ENCODE assay signal across 16 mouse cellular contexts in the genomic region with DNA sequence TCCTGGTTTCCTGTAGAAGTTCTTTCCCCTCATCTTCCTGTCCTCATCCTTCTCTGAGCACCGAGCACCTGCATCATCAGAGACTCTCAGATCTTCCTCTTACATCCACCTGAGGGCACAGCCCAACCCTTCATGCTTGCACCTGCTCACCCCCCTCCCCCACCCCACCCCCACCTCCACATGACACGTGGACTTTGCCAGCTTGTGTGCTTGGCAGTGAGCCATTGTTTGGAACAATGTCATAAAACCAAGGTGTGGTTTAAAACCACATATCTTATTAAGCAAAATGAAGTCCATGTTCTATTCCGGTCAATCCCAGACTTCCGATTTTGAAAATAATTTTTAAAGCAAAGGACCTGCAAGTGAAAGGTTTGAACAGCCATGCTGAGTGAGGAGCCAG. TPM values are rescaled to one million over a fixed set of nuclear protein-coding genes. Genes with fewer than 3 reads are reported as not detected.
DNase-seq lines count a peak whose midpoint lies in the region; ATAC-seq and TF ChIP-seq lines count a peak whose summit lies in the region.
"Had no signal": no experiment of that assay in that cellular context is flagged by ENCODE, and none has a peak within 500 bp of the region (broad histone marks: within the 10 kb centered on the region; RNA-seq: fewer than 3 reads in every experiment).

No protein-coding gene starts in this region.

- no peak for TF ChIP-seq EP300 in liver, postnatal 0 days (IDR thresholded peaks at IDR 0.05; ENCODE audit: low read depth)
- no peak for TF ChIP-seq EP300 in ES-Bruce4 (IDR thresholded peaks at IDR 0.05; ENCODE audit: insufficient read depth, low read depth, low read length)

- H3K4me1 ChIP-seq in forebrain, postnatal 0 days (ENCODE audit: insufficient read depth) = 0 out of 2 replicates have a peak, but pooled peaks cover 6% of the 10 kb centered on the region
- H3K4me1 ChIP-seq in forebrain, embryonic 10.5 days = peaks cover 33% of the 10 kb centered on the region
- H3K4me1 ChIP-seq in liver, postnatal 0 days (ENCODE audit: insufficient read depth) = peaks cover 26% of the 10 kb centered on the region
- peaks cover 23% of the 10 kb centered on the region for H3K4me1 ChIP-seq in liver, embryonic 12.5 days
- H3K4me1 ChIP-seq in ES-Bruce4 (ENCODE audit: control insufficient read depth, insufficient read depth, low read length) = peaks cover 7% of the 10 kb centered on the region
- peaks cover 47% of the 10 kb centered on the region for H3K4me1 ChIP-seq in intestine, embryonic 16.5 days (ENCODE audit: control insufficient read depth, insufficient read depth, low read length)
- peaks cover 6% of the 10 kb centered on the region; the same call in 1 of the 2 replicates for H3K4me1 ChIP-seq in forebrain, embryonic 16.5 days (replicated peaks; ENCODE audit: control insufficient read depth, insufficient read depth, low read length)

- H3K9ac ChIP-seq in forebrain, postnatal 0 days = no peak overlapping the region
- no peak overlapping the region for H3K9ac ChIP-seq in liver, postnatal 0 days (replicated peaks)
- no peak overlapping the region for H3K9ac ChIP-seq in liver, embryonic 12.5 days
- 0 out of 2 replicates have a peak overlapping the region, but pooled peaks have one; percentile 11 for H3K9ac ChIP-seq in ES-Bruce4 (ENCODE audit: low read depth, poor library complexity, severe bottlenecking)
- no peak overlapping the region for H3K9ac ChIP-seq in intestine, embryonic 16.5 days (ENCODE audit: low read depth, low read length)
- H3K9ac ChIP-seq in forebrain, embryonic 16.5 days (replicated peaks; ENCODE audit: low read depth, low read length) = no peak overlapping the region
- H3K9ac ChIP-seq: liver, embryonic 13.5 days; midbrain, embryonic 12.5 days had no signal

- peaks cover 4% of the 10 kb centered on the region; the same call in 1 of the 2 replicates for H3K36me3 ChIP-seq in forebrain, postnatal 0 days (ENCODE audit: insufficient read depth)
- no peaks in the 10 kb centered on the region for H3K36me3 ChIP-seq in forebrain, embryonic 10.5 days (replicated peaks)
- H3K36me3 ChIP-seq in liver, postnatal 0 days (replicated peaks; ENCODE audit: insufficient read depth, low read length) = peaks cover 10% of the 10 kb centered on the region; the same call in 1 of the 2 replicates
- H3K36me3 ChIP-seq in liver, embryonic 12.5 days = no peaks in the 10 kb centered on the region
- H3K36me3 ChIP-seq in ES-Bruce4 (ENCODE audit: control insufficient read depth, insufficient read depth, low read length, poor library complexity, severe bottlenecking) = no peaks in the 10 kb centered on the region
- no peaks in the 10 kb centered on the region for H3K36me3 ChIP-seq in intestine, embryonic 16.5 days (ENCODE audit: control insufficient read depth, insufficient read depth, low read length)
- H3K36me3 ChIP-seq in forebrain, embryonic 16.5 days (ENCODE audit: control insufficient read depth, insufficient read depth) = peaks cover 3% of the 10 kb centered on the region; the same call in 1 of the 2 replicates
- H3K36me3 ChIP-seq: liver, embryonic 13.5 days; midbrain, embryonic 12.5 days had no signal

- DNase-seq in forebrain, postnatal 0 days = no peak
- DNase-seq in forebrain, embryonic 10.5 days (ENCODE audit: extremely low spot score, low spot score) = no peak
- peak; percentile 54 for DNase-seq in liver, postnatal 0 days
- DNase-seq in layer of hippocampus, adult 9-11 months = no peak
- DNase-seq: adrenal gland, postnatal 36 days; B cell, adult 2 months; gastrocnemius, postnatal 25 days; layer of hippocampus, postnatal 36 days; left cerebral cortex, postnatal 4 days; liver, embryonic 13.5 days; right cerebral cortex, postnatal 25 days had no signal

- no peak overlapping the region for H3K4me3 ChIP-seq in forebrain, postnatal 0 days (ENCODE audit: low read depth, low read length)
- H3K4me3 ChIP-seq in forebrain, embryonic 10.5 days = no peak overlapping the region
- no peak overlapping the region for H3K4me3 ChIP-seq in liver, postnatal 0 days (ENCODE audit: low read depth, low read length)
- H3K4me3 ChIP-seq in liver, embryonic 12.5 days = no peak overlapping the region
- H3K4me3 ChIP-seq in ES-Bruce4 (ENCODE audit: low read depth, low read length) = no peak overlapping the region
- H3K4me3 ChIP-seq in intestine, embryonic 16.5 days (ENCODE audit: low read length) = no peak overlapping the region
- H3K4me3 ChIP-seq in forebrain, embryonic 16.5 days (replicated peaks; ENCODE audit: low read length) = no peak overlapping the region
- H3K4me3 ChIP-seq: liver, embryonic 13.5 days; midbrain, embryonic 12.5 days had no signal

- peak overlapping the region; percentile 64; the same call in 1 of the 2 replicates for H3K27ac ChIP-seq in forebrain, postnatal 0 days (ENCODE audit: low read depth, low read length)
- H3K27ac ChIP-seq in forebrain, embryonic 10.5 days = no peak overlapping the region
- H3K27ac ChIP-seq in liver, postnatal 0 days (ENCODE audit: low read depth) = peak overlapping the region; percentile 82; the same call in 1 of the 2 replicates
- H3K27ac ChIP-seq in liver, embryonic 12.5 days = no peak overlapping the region
- H3K27ac ChIP-seq in ES-Bruce4 (ENCODE audit: insufficient read depth, low read length) = peak overlapping the region; percentile 34
- peak overlapping the region; percentile 88 for H3K27ac ChIP-seq in intestine, embryonic 16.5 days (ENCODE audit: low read length)
- no peak overlapping the region for H3K27ac ChIP-seq in forebrain, embryonic 16.5 days (ENCODE audit: low read length)
- H3K27ac ChIP-seq: liver, embryonic 13.5 days; midbrain, embryonic 12.5 days had no signal

- TF ChIP-seq POLR2A in ES-Bruce4 (IDR thresholded peaks at IDR 0.05; ENCODE audit: insufficient read depth, low read length) = no peak

- no peak for ATAC-seq in forebrain, postnatal 0 days
- peak; percentile 15; the same call in 1 of the 2 replicates for ATAC-seq in liver, postnatal 0 days
- no peak for ATAC-seq in liver, embryonic 12.5 days
- ATAC-seq in intestine, embryonic 16.5 days = peak; percentile 38
- ATAC-seq in forebrain, embryonic 16.5 days = no peak

- TF ChIP-seq CTCF in forebrain, postnatal 0 days (IDR thresholded peaks at IDR 0.05; ENCODE audit: low read depth) = no peak
- no peak for TF ChIP-seq CTCF in liver, postnatal 0 days (IDR thresholded peaks at IDR 0.05; ENCODE audit: low read depth)
- TF ChIP-seq CTCF in ES-Bruce4 (IDR thresholded peaks at IDR 0.05; ENCODE audit: low read depth, low read length) = no peak

- no peaks in the 10 kb centered on the region for H3K9me3 ChIP-seq in forebrain, postnatal 0 days (ENCODE audit: low read length)
- H3K9me3 ChIP-seq in forebrain, embryonic 10.5 days = no peaks in the 10 kb centered on the region
- no peaks in the 10 kb centered on the region for H3K9me3 ChIP-seq in liver, postnatal 0 days (ENCODE audit: low read length)
- H3K9me3 ChIP-seq in liver, embryonic 12.5 days (replicated peaks) = no peaks in the 10 kb centered on the region
- H3K9me3 ChIP-seq in ES-Bruce4 (replicated peaks; ENCODE audit: control insufficient read depth, insufficient read depth, low read length, poor library complexity, severe bottlenecking) = no peaks in the 10 kb centered on the region
- no peaks in the 10 kb centered on the region for H3K9me3 ChIP-seq in intestine, embryonic 16.5 days (ENCODE audit: control insufficient read depth, low read length)
- no peaks in the 10 kb centered on the region for H3K9me3 ChIP-seq in forebrain, embryonic 16.5 days (ENCODE audit: control insufficient read depth, low read length)
- H3K9me3 ChIP-seq: liver, embryonic 13.5 days; midbrain, embryonic 12.5 days had no signal

- 79% methylated on average over 4 of the region's 4 CpGs for WGBS in forebrain, postnatal 0 days
- WGBS in forebrain, embryonic 10.5 days = 95% methylated on average over 4 of the region's 4 CpGs
- 73% methylated on average over 4 of the region's 4 CpGs for WGBS in liver, postnatal 0 days (ENCODE audit: insufficient replicate concordance)
- WGBS in liver, embryonic 12.5 days (ENCODE audit: insufficient replicate concordance) = 78% methylated on average over 4 of the region's 4 CpGs
- 52% methylated on average over 4 of the region's 4 CpGs for WGBS in intestine, embryonic 16.5 days
- 85% methylated on average over 4 of the region's 4 CpGs for WGBS in forebrain, embryonic 16.5 days

- H3K4me2 ChIP-seq in forebrain, postnatal 0 days (ENCODE audit: low read depth) = no peak overlapping the region
- no peak overlapping the region for H3K4me2 ChIP-seq in liver, postnatal 0 days (ENCODE audit: low read depth, low read length)
- H3K4me2 ChIP-seq in liver, embryonic 12.5 days = no peak overlapping the region
- H3K4me2 ChIP-seq in intestine, embryonic 16.5 days (ENCODE audit: low read depth, low read length) = no peak overlapping the region
- no peak overlapping the region for H3K4me2 ChIP-seq in forebrain, embryonic 16.5 days (ENCODE audit: low read length)
- H3K4me2 ChIP-seq: liver, embryonic 13.5 days; midbrain, embryonic 12.5 days had no signal

- H3K27me3 ChIP-seq in forebrain, postnatal 0 days (ENCODE audit: insufficient read depth, low read length) = no peaks in the 10 kb centered on the region
- H3K27me3 ChIP-seq in forebrain, embryonic 10.5 days (ENCODE audit: poor library complexity, severe bottlenecking) = no peaks in the 10 kb centered on the region
- H3K27me3 ChIP-seq in liver, postnatal 0 days (ENCODE audit: insufficient read depth, low read length) = no peaks in the 10 kb centered on the region
- no peaks in the 10 kb centered on the region for H3K27me3 ChIP-seq in liver, embryonic 12.5 days (replicated peaks)
- no peaks in the 10 kb centered on the region for H3K27me3 ChIP-seq in ES-Bruce4 (ENCODE audit: control insufficient read depth, insufficient read depth, low read length, poor library complexity, severe bottlenecking)
- H3K27me3 ChIP-seq in intestine, embryonic 16.5 days (replicated peaks; ENCODE audit: control insufficient read depth, insufficient read depth, low read length) = no peaks in the 10 kb centered on the region
- H3K27me3 ChIP-seq in forebrain, embryonic 16.5 days (replicated peaks; ENCODE audit: control insufficient read depth, insufficient read depth, low read length) = no peaks in the 10 kb centered on the region
- H3K27me3 ChIP-seq: liver, embryonic 13.5 days; midbrain, embryonic 12.5 days had no signal

RNA-seq across cellular contexts. Expression of gene Slc37a1, which starts 35.9 kb away (rescaled TPM):
- total RNA-seq in forebrain, postnatal 0 days (2014; rRNA removed) = 10.0 and 15.3 TPM in 2 replicates
- 4.7 and 6.7 TPM in 2 replicates for polyA plus RNA-seq in forebrain, postnatal 0 days (2015; fragmentation: Nextera tagmentation; extraction: Ambion mirVana)
- 4.5 and 6.7 TPM in 2 replicates for polyA plus RNA-seq in forebrain, embryonic 10.5 days (2016; fragmentation: Nextera tagmentation; extraction: Ambion mirVana)
- polyA plus RNA-seq in liver, postnatal 0 days (2015; fragmentation: Nextera tagmentation; extraction: Ambion mirVana) = 4.3 and 4.5 TPM in 2 replicates
- 4.4 and 5.4 TPM in 2 replicates for polyA plus RNA-seq in liver, embryonic 12.5 days (2016; fragmentation: Nextera tagmentation; extraction: Ambion mirVana)
- polyA plus RNA-seq in ES-Bruce4 (2011; ENCODE audit: insufficient read depth, insufficient read length, low read depth, missing spikeins) = 13.4 and 14.6 TPM in 2 replicates
- 21.1 and 21.5 TPM in 2 replicates for polyA plus RNA-seq in intestine, embryonic 16.5 days (2015; fragmentation: Nextera tagmentation; extraction: Ambion mirVana)
- 9.9 and 14.2 TPM in 2 replicates for polyA plus RNA-seq in forebrain, embryonic 16.5 days (2015; fragmentation: Nextera tagmentation; extraction: Ambion mirVana)

RNA-seq across cellular contexts. Expression of gene Rsph1, which starts 45.3 kb away (rescaled TPM):
- 2.8 and 6.0 TPM in 2 replicates for total RNA-seq in forebrain, postnatal 0 days (2014; rRNA removed)
- 6.9 and 11.3 TPM in 2 replicates for polyA plus RNA-seq in forebrain, postnatal 0 days (2015; fragmentation: Nextera tagmentation; extraction: Ambion mirVana)
- polyA plus RNA-seq in forebrain, embryonic 10.5 days (2016; fragmentation: Nextera tagmentation; extraction: Ambion mirVana) = 3.5 and 4.3 TPM in 2 replicates
- 0.90 and 1.0 TPM in 2 replicates for polyA plus RNA-seq in liver, postnatal 0 days (2015; fragmentation: Nextera tagmentation; extraction: Ambion mirVana)
- 0.25 and 0.32 TPM in 2 replicates for polyA plus RNA-seq in liver, embryonic 12.5 days (2016; fragmentation: Nextera tagmentation; extraction: Ambion mirVana)
- polyA plus RNA-seq in ES-Bruce4 (2011; ENCODE audit: insufficient read depth, insufficient read length, low read depth, missing spikeins) = 11.3 and 11.5 TPM in 2 replicates
- polyA plus RNA-seq in intestine, embryonic 16.5 days (2015; fragmentation: Nextera tagmentation; extraction: Ambion mirVana) = 0.88 and 0.94 TPM in 2 replicates
- 3.7 and 4.5 TPM in 2 replicates for polyA plus RNA-seq in forebrain, embryonic 16.5 days (2015; fragmentation: Nextera tagmentation; extraction: Ambion mirVana)

Comparison
In these comparisons a context has a peak if more than half of its experiments do, and no peak if none do; other contexts are left out.
1. ATAC-seq: peak in liver, postnatal 0 days (single experiment) and intestine, embryonic 16.5 days (single experiment); none in forebrain, postnatal 0 days (single experiment), liver, embryonic 12.5 days (single experiment) and forebrain, embryonic 16.5 days (single experiment).
2. H3K27ac ChIP-seq: peak in forebrain, postnatal 0 days (single experiment), liver, postnatal 0 days (single experiment), ES-Bruce4 (single experiment) and intestine, embryonic 16.5 days (single experiment); none in forebrain, embryonic 10.5 days (single experiment), liver, embryonic 12.5 days (single experiment) and forebrain, embryonic 16.5 days (single experiment).